Mouse (Mus musculus) CH12.LX (cell line): ENCODE measurements around the gene Scand1. TPM values are rescaled to one million over a fixed set of nuclear protein-coding genes. Genes with fewer than 3 reads are reported as not detected.
A peak's percentile ranks its signal among the peaks of the same experiment; 100 is the strongest.

ENCODE experiments used
- DNase-seq: peaks from one replicate; pipeline ENCODE4 v3.0.0-alpha.2; 2013; ENCODE audit errors: extremely low read depth
- H3K27ac ChIP-seq: 2 replicates; pipeline ENCODE4 v1.5.1; 2012; ENCODE audit warnings: low read depth, mild to moderate bottlenecking, control low read depth, moderate library complexity; ENCODE audit not compliant: insufficient read depth
- H3K27me3 ChIP-seq: replicated peaks from 2 replicates; pipeline ENCODE3; 2012; ENCODE audit warnings: inconsistent platforms
- H3K36me3 ChIP-seq, 2 experiments: replicated peaks in 1 of 2; 2 replicates each; pipeline versions ENCODE3 to v1.6.1; 2012; ENCODE audit warnings: inconsistent platforms in 1 of 2, low read length in 1 of 2, mild to moderate bottlenecking in 1 of 2, mixed read lengths in 1 of 2, moderate library complexity in 1 of 2; ENCODE audit not compliant: control insufficient read depth in 1 of 2, insufficient read depth in 1 of 2
- H3K4me1 ChIP-seq, 2 experiments: 2 replicates each; pipeline ENCODE4 v1.6.1; 2012; ENCODE audit warnings: inconsistent platforms in 1 of 2, moderate library complexity in 1 of 2; ENCODE audit not compliant: insufficient read depth in 2 of 2, control insufficient read depth in 1 of 2
- H3K4me2 ChIP-seq: 2 replicates; pipeline ENCODE4 v1.6.1; 2012; ENCODE audit warnings: low read depth, mild to moderate bottlenecking, control low read depth; ENCODE audit not compliant: poor library complexity, insufficient read depth, severe bottlenecking
- H3K4me3 ChIP-seq, 3 experiments: fragments of 150-350 bp in 1 of 3; sonication (generic) in 1 of 3; replicated peaks in 1 of 3; 2 replicates each; pipeline versions ENCODE3 to v1.5.1; 2011 to 2012; ENCODE audit warnings: low read depth in 2 of 3, low read length in 2 of 3, mild to moderate bottlenecking in 2 of 3, moderate library complexity in 2 of 3, control low read depth in 1 of 3, improper control_type of control experiment in 1 of 3, inconsistent platforms in 1 of 3, mixed read lengths in 1 of 3; ENCODE audit not compliant: poor library complexity in 1 of 3
- H3K79me2 ChIP-seq: replicated peaks from 2 replicates; pipeline ENCODE4 v1.6.1; 2012; ENCODE audit warnings: mild to moderate bottlenecking, moderate library complexity; ENCODE audit not compliant: control insufficient read depth, poor library complexity, insufficient read depth, severe bottlenecking; ENCODE audit errors: extremely low read depth
- H3K9ac ChIP-seq: 2 replicates; pipeline ENCODE4 v1.6.1; 2012; ENCODE audit warnings: low read depth, mild to moderate bottlenecking, control low read depth, moderate library complexity; ENCODE audit not compliant: insufficient read depth
- H3K9me3 ChIP-seq: replicated peaks from 2 replicates; pipeline ENCODE3; 2012; ENCODE audit warnings: low read length, inconsistent platforms, mixed read lengths
- BHLHE40 ChIP-seq: IDR thresholded peaks from 2 replicates; pipeline ENCODE4 v1.6.1; 2011; ENCODE audit warnings: mild to moderate bottlenecking, low read depth, low read length, improper control_type of control experiment
- ELF1 ChIP-seq: IDR thresholded peaks from 2 replicates; pipeline ENCODE4 v1.6.1; 2014; ENCODE audit warnings: low read depth, mild to moderate bottlenecking, inconsistent platforms, low read length, improper control_type of control experiment
- EP300 ChIP-seq: IDR thresholded peaks from 2 replicates; pipeline ENCODE4 v1.6.1; 2011; ENCODE audit warnings: low read length, improper control_type of control experiment
- IRF4 ChIP-seq: IDR thresholded peaks from 2 replicates; pipeline ENCODE4 v1.6.1; 2014; ENCODE audit warnings: low read depth, mild to moderate bottlenecking, inconsistent platforms, low read length, improper control_type of control experiment
- MAX ChIP-seq: IDR thresholded peaks from 2 replicates; pipeline ENCODE4 v1.6.1; 2011; ENCODE audit warnings: low read length, improper control_type of control experiment
- dilution Hi-C: fragments of 300-500 bp; cut with MboI; formaldehyde crosslinking; loops from 2 replicates; pipeline ENCODE4 v1.14.3; 2020; ENCODE audit warnings: low sequenced_read_pairs; ENCODE audit not compliant: extremely low pct_unique_long_range_greater_than_20kb, extremely low pct_ligation_motif_present
- in situ Hi-C: fragments of 300-500 bp; cut with MboI; formaldehyde crosslinking; loops from 3 replicates; pipeline ENCODE4 v1.14.3; 2019; ENCODE audit warnings: low sequenced_read_pairs, low pct_ligation_motif_present, low pct_unique_long_range_greater_than_20kb, mixed read lengths
- polyA plus RNA-seq: library from polyadenylated mRNA; unstranded; fragments of >175 nt; gene quantifications from 2 replicates; pipeline ENCODE4 v1.2.1, GENCODE M21; 2012; ENCODE audit warnings: low read depth; ENCODE audit not compliant: insufficient read length
- total RNA-seq, 2 experiments: library from RNA; depleted of rRNA; stranded (reverse); fragments of 300-350 nt in 1 of 2; fragments of >200 nt in 1 of 2; gene quantifications; 2 replicates each; pipeline ENCODE4 v1.2.3; 2012 to 2014

Scand1 gene
- total and polyA plus RNA-seq, 3 experiments, result 48.5 to 86.6 (median 72.6) TPM

- no peaks in the 10 kb centered on the region for H3K9me3 ChIP-seq
- TF ChIP-seq ELF1 (no peak), EP300 (peak; percentile 63), MAX (no peak), IRF4 (0 out of 2 replicates have a peak, but pooled peaks have one; percentile 60), BHLHE40 (0 out of 2 replicates have a peak, but pooled peaks have one; percentile 33)
- in situ Hi-C loops, result no loop called here
- H3K4me2 ChIP-seq, result peak overlapping the region; percentile 39; the same call in 1 of the 2 replicates
- no peaks in the 10 kb centered on the region for H3K79me2 ChIP-seq
- H3K4me1 ChIP-seq, result peaks cover 15 to 58% of the 10 kb centered on the region in 2 experiments
- no peaks in the 10 kb centered on the region for H3K27me3 ChIP-seq
- peak; percentile 63 for DNase-seq
- no peak overlapping the region for H3K4me3 ChIP-seq
- dilution Hi-C loops, result no loop called here
- peak overlapping the region; percentile 13; the same call in 1 of the 2 replicates for H3K27ac ChIP-seq
- H3K9ac ChIP-seq, result peak overlapping the region; percentile 28; the same call in 1 of the 2 replicates
- H3K36me3 ChIP-seq, result peaks cover 16 to 67% of the 10 kb centered on the region in 2 experiments
These were observed 49.2 kb downstream of the Scand1 start for GRCm38 (mm10) chr2:156263204-156263893.

Other genes starting within 250 kb of the Scand1 start
- gene Spag4, start 247.5 kb downstream of the Scand1 start, total RNA-seq (2012; rRNA removed), result 3.1 and 3.6 TPM in 2 replicates
- gene Spag4, start 247.5 kb downstream of the Scand1 start, total RNA-seq (2014; rRNA removed), result 2.2 and 3.0 TPM in 2 replicates
- 2.6 and 2.9 TPM in 2 replicates for gene Spag4, start 247.5 kb downstream of the Scand1 start, polyA plus RNA-seq
- 36.8 and 39.8 TPM in 2 replicates for gene Cpne1, start 200.7 kb downstream of the Scand1 start, total RNA-seq (2012; rRNA removed)
- gene Cpne1, start 200.7 kb downstream of the Scand1 start, total RNA-seq (2014; rRNA removed), result 34.0 and 36.6 TPM in 2 replicates
- 24.6 and 33.0 TPM in 2 replicates for gene Cpne1, start 200.7 kb downstream of the Scand1 start, polyA plus RNA-seq
- 9.6 and 13.2 TPM in 2 replicates for gene Rbm12, start 200.7 kb downstream of the Scand1 start, total RNA-seq (2012; rRNA removed)
- gene Rbm12, start 200.7 kb downstream of the Scand1 start, total RNA-seq (2014; rRNA removed), result 20.7 and 25.2 TPM in 2 replicates
- gene Rbm12, start 200.7 kb downstream of the Scand1 start, polyA plus RNA-seq, result 33.4 and 36.5 TPM in 2 replicates
- 14.7 and 18.8 TPM in 2 replicates for gene Gm28036, start 185.6 kb downstream of the Scand1 start, total RNA-seq (2012; rRNA removed)
- 10.5 and 17.0 TPM in 2 replicates for gene Gm28036, start 185.6 kb downstream of the Scand1 start, total RNA-seq (2014; rRNA removed)
- 15.3 and 18.4 TPM in 2 replicates for gene Gm28036, start 185.6 kb downstream of the Scand1 start, polyA plus RNA-seq
- gene Romo1, start 168.7 kb downstream of the Scand1 start, total RNA-seq (2012; rRNA removed), result 292 and 319 TPM in 2 replicates
- gene Romo1, start 168.7 kb downstream of the Scand1 start, total RNA-seq (2014; rRNA removed), result 110 and 130 TPM in 2 replicates
- gene Romo1, start 168.7 kb downstream of the Scand1 start, polyA plus RNA-seq, result 255 and 303 TPM in 2 replicates
- gene Nfs1, start 168.5 kb downstream of the Scand1 start, total RNA-seq (2012; rRNA removed), result 58.6 and 60.6 TPM in 2 replicates
- gene Nfs1, start 168.5 kb downstream of the Scand1 start, total RNA-seq (2014; rRNA removed), result 68.8 and 72.1 TPM in 2 replicates
- 49.2 and 51.3 TPM in 2 replicates for gene Nfs1, start 168.5 kb downstream of the Scand1 start, polyA plus RNA-seq
- gene Rbm39, start 132.5 kb downstream of the Scand1 start, total RNA-seq (2012; rRNA removed), result 212 and 232 TPM in 2 replicates
- gene Rbm39, start 132.5 kb downstream of the Scand1 start, total RNA-seq (2014; rRNA removed), result 417 and 491 TPM in 2 replicates
- gene Rbm39, start 132.5 kb downstream of the Scand1 start, polyA plus RNA-seq, result 376 and 400 TPM in 2 replicates
- gene Phf20, start 116.2 kb downstream of the Scand1 start, total RNA-seq (2012; rRNA removed), result 15.2 and 17.6 TPM in 2 replicates
- gene Phf20, start 116.2 kb downstream of the Scand1 start, total RNA-seq (2014; rRNA removed), result 11.7 and 14.4 TPM in 2 replicates
- 13.3 and 18.4 TPM in 2 replicates for gene Phf20, start 116.2 kb downstream of the Scand1 start, polyA plus RNA-seq
- 2.1 and 3.0 TPM in 2 replicates for gene Cnbd2, start 405 bp downstream of the Scand1 start, total RNA-seq (2012; rRNA removed)
- 0.99 and 1.0 TPM in 2 replicates for gene Cnbd2, start 405 bp downstream of the Scand1 start, total RNA-seq (2014; rRNA removed)
- 2.7 and 3.6 TPM in 2 replicates for gene Cnbd2, start 405 bp downstream of the Scand1 start, polyA plus RNA-seq
- 0.08 and 0.21 TPM in 2 replicates for gene Epb41l1, start 108.2 kb upstream of the Scand1 start, total RNA-seq (2012; rRNA removed)
- not detected in 2 replicates for gene Epb41l1, start 108.2 kb upstream of the Scand1 start, total RNA-seq (2014; rRNA removed)
- gene Epb41l1, start 108.2 kb upstream of the Scand1 start, polyA plus RNA-seq, result not detected in 2 replicates
- gene Aar2, start 234.9 kb upstream of the Scand1 start, total RNA-seq (2012; rRNA removed), result 18.4 and 21.6 TPM in 2 replicates
- gene Aar2, start 234.9 kb upstream of the Scand1 start, total RNA-seq (2014; rRNA removed), result 23.1 and 23.8 TPM in 2 replicates
- 22.3 and 26.1 TPM in 2 replicates for gene Aar2, start 234.9 kb upstream of the Scand1 start, polyA plus RNA-seq